Mouse (Mus musculus) Patski (cell line): ENCODE data around the gene Sae1. TPM values are rescaled to one million over a fixed set of nuclear protein-coding genes. Genes with fewer than 3 reads are reported as not detected.
A peak's percentile ranks its signal among the peaks of the same experiment; 100 is the strongest.

ENCODE experiments used
- ATAC-seq: fragments of 100-300 bp; one replicate; pipeline ENCODE4 v1.8.0; 2021
- CTCF ChIA-PET: fragments of 350-600 bp; sonication (Branson Sonifier 250); formaldehyde crosslinking; loops from one replicate; lab custom pipeline; 2022; ENCODE audit warnings: inconsistent platforms; lab: Charles Lee
- POLR2A ChIA-PET: fragments of 350-600 bp; sonication (Branson Sonifier 250); formaldehyde crosslinking; loops from one replicate; lab custom pipeline; 2022; ENCODE audit warnings: antibody characterized with exemption, inconsistent platforms; lab: Charles Lee
- DNase-seq: peaks from one replicate; pipeline ENCODE4 v3.0.0-alpha.2; 2011; ENCODE audit warnings: low read depth, low spot score
- H3K27me3 ChIP-seq: fragments of 371-371 bp; one replicate; pipeline ENCODE4 v1.5.1; 2021
- CTCF ChIP-seq: fragments of 100-300 bp; IDR thresholded peaks from one replicate; pipeline ENCODE4 v1.5.1; 2021
- in situ Hi-C: fragments of 300-500 bp; cut with MboI; formaldehyde crosslinking; loops from 3 replicates; pipeline ENCODE4 v1.11.1; 2018; ENCODE audit warnings: low pct_unique_long_range_greater_than_20kb, mixed read lengths
- polyA plus RNA-seq: library from polyadenylated mRNA; unstranded; gene quantifications from one replicate; pipeline ENCODE4 v1.2.3, GENCODE M21; 2021

Gene Sae1
- polyA plus RNA-seq, 1 experiment from 2014 or later: 244 TPM

- TF ChIP-seq CTCF: no peak
- ATAC-seq (peak; percentile 70), DNase-seq (no peak)
- in situ Hi-C loops: no loop called here
- CTCF ChIA-PET: interaction anchor here (0.9 to 2.1 kb wide), 2 partner anchors 10 to 221 kb away, joined by 3 to 12 read pairs; no protein-coding TSS in a partner anchor
- no peaks in the 10 kb centered on the region for H3K27me3 ChIP-seq
- POLR2A ChIA-PET: interaction anchor here (1.5 kb wide), 1 partner anchor 10 kb away, joined by 3 read pairs; no protein-coding TSS in a partner anchor
Measured at GRCm38 (mm10) chr7:16272681-16273080, 114.9 kb downstream of the Sae1 start.

- POLR2A ChIA-PET: no interaction called here
- TF ChIP-seq CTCF: no peak
- CTCF ChIA-PET: interaction anchor here (1.2 to 2.1 kb wide), 2 partner anchors 8 to 78 kb away, joined by 3 to 12 read pairs; no protein-coding TSS in a partner anchor
- in situ Hi-C loops: no loop called here
- no peak for DNase-seq
- H3K27me3 ChIP-seq: no peaks in the 10 kb centered on the region
- no peak for ATAC-seq
Measured at GRCm38 (mm10) chr7:16271139-16271538, 116.5 kb downstream of the Sae1 start.

Other genes starting within 250 kb of the Sae1 start
- gene Meis3, start 212.7 kb downstream of the Sae1 start, polyA plus RNA-seq: 26.9 TPM
- 15.1 TPM for gene Dhx34, start 165.8 kb downstream of the Sae1 start, polyA plus RNA-seq
- gene C5ar2, start 143.7 kb downstream of the Sae1 start, polyA plus RNA-seq: not detected
- not detected for gene C5ar1, start 128.3 kb downstream of the Sae1 start, polyA plus RNA-seq
- 13.0 TPM for gene Inafm1, start 114.2 kb downstream of the Sae1 start, polyA plus RNA-seq
- 78.2 TPM for gene Ccdc9, start 101.0 kb downstream of the Sae1 start, polyA plus RNA-seq
- 12.6 TPM for gene Bbc3, start 79.4 kb downstream of the Sae1 start, polyA plus RNA-seq
- 41.9 TPM for gene Zc3h4, start 13.1 kb upstream of the Sae1 start, polyA plus RNA-seq
- 86.0 TPM for gene Tmem160, start 65.0 kb upstream of the Sae1 start, polyA plus RNA-seq
- gene Npas1, start 89.9 kb upstream of the Sae1 start, polyA plus RNA-seq: 0.67 TPM
- gene Arhgap35, start 227.2 kb upstream of the Sae1 start, polyA plus RNA-seq: 53.1 TPM